Mouse (Mus musculus): ENCODE results near the gene Etv2. TPM values are rescaled to one million over a fixed set of nuclear protein-coding genes. Genes with fewer than 3 reads are reported as not detected.

The Etv2 gene
- total RNA-seq, 2 experiments from 2014 or later, result not detected

GRCm38 (mm10) chr7:30589435-30590301 lies 46.0 kb downstream of the Etv2 start:
- DNase-seq (ENCODE audit: low spot score), result peak; percentile 85

GRCm38 (mm10) chr7:30588676-30589434 lies 46.8 kb downstream of the Etv2 start, which contains the start of gene Kmt2b:
TSS of gene Kmt2b (minus strand) at chr7:30588726.
- DNase-seq (ENCODE audit: low spot score), result peak; percentile 97

GRCm38 (mm10) chr7:30587842-30588667 lies 47.6 kb downstream of the Etv2 start:
- DNase-seq (ENCODE audit: low spot score), result peak; percentile 40

- DNase-seq (ENCODE audit: low spot score), result no peak
Measured at GRCm38 (mm10) chr7:30586455-30587020, 49.1 kb downstream of the Etv2 start.

GRCm38 (mm10) chr7:30585170-30585569 lies 50.5 kb downstream of the Etv2 start:
- no peak for DNase-seq (ENCODE audit: low spot score)

DNA sequence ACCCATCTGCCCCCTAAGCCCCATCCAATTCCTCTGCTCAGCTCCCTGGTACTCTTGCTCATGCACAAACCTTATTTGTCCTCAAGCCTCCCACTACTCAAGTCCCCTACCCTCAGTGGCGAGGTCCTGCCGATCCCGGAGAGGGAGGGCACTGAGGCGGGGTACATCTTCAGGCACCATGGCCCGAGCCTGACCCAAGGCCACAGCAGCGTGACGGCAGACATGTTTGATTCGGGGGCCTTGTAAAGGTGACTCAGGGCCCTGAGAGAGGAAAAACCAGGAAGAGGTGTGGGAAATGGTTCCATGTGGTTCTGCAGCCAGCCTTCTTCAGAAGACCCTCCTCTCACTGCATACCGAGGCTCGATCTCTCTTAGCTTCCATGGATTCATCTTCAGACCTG lies 51.3 kb downstream of the Etv2 start:
- DNase-seq (ENCODE audit: low spot score), result no peak

Small RNA genes within 50 kb of the gene (microRNA-seq; reads per million reads assigned to microRNA genes)
- gene Mir3569, result not detected

Other genes with a start within 250 kb of the Etv2 start
- gene Tyrobp, start 222.1 kb downstream of the Etv2 start, total RNA-seq (2021), result 1 to 10 TPM; 3.3 to 6.3 TPM
- gene Hcst, start 216.0 kb downstream of the Etv2 start, total RNA-seq (2021), result not detected
- under 1 TPM in 1 of 2 experiments, not detected in 1; 0.11 TPM for gene Nfkbid, start 214.1 kb downstream of the Etv2 start, total RNA-seq (2021)
- gene Aplp1, start 190.3 kb downstream of the Etv2 start, total RNA-seq (2021), result 1 to 10 TPM in 1 of 2 experiments, under 1 TPM in 1; 0.82 to 1.4 TPM
- gene Kirrel2, start 178.2 kb downstream of the Etv2 start, total RNA-seq (2021), result not detected
- not detected for gene Nphs1, start 177.5 kb downstream of the Etv2 start, total RNA-seq (2021)
- gene Prodh2, start 142.2 kb downstream of the Etv2 start, total RNA-seq (2021), result not detected
- gene Arhgap33, start 100.8 kb downstream of the Etv2 start, total RNA-seq (2021), result under 1 TPM; 0.27 to 0.47 TPM
- 1,000 to 10,000 TPM; 1,641 to 2,096 TPM for gene Hspb6, start 83.7 kb downstream of the Etv2 start, total RNA-seq (2021)
- gene Proser3, start 83.6 kb downstream of the Etv2 start, total RNA-seq (2021), result 1 to 10 TPM; 5.1 to 8.0 TPM
- 1 to 10 TPM; 8.7 to 9.0 TPM for gene Lin37, start 76.0 kb downstream of the Etv2 start, total RNA-seq (2021)
- 10 to 100 TPM; 50.9 to 53.6 TPM for gene U2af1l4, start 72.6 kb downstream of the Etv2 start, total RNA-seq (2021)
- gene Gm49396, start 72.5 kb downstream of the Etv2 start, total RNA-seq (2021), result 1 to 10 TPM; 1.0 to 1.3 TPM
- gene Psenen, start 72.2 kb downstream of the Etv2 start, total RNA-seq (2021), result 100 to 1,000 TPM; 122 to 132 TPM
- gene Igflr1, start 70.4 kb downstream of the Etv2 start, total RNA-seq (2021), result 1 to 10 TPM in 1 of 2 experiments, under 1 TPM in 1; 0.82 to 1.4 TPM
- 10 to 100 TPM; 12.5 to 12.9 TPM for gene Kmt2b, start 47.1 kb downstream of the Etv2 start, total RNA-seq (2021)
- not detected for gene Zbtb32, start 36.9 kb downstream of the Etv2 start, total RNA-seq (2021)
- gene Upk1a, start 23.0 kb downstream of the Etv2 start, total RNA-seq (2021), result not detected
- 1,000 to 10,000 TPM; 2,016 to 2,070 TPM for gene Cox6b1, start 9.7 kb downstream of the Etv2 start, total RNA-seq (2021)
- gene Rbm42, start 14.5 kb upstream of the Etv2 start, total RNA-seq (2021), result 10 to 100 TPM; 37.6 to 40.7 TPM
- 1 to 10 TPM; 2.6 to 3.8 TPM for gene Haus5, start 29.1 kb upstream of the Etv2 start, total RNA-seq (2021)
- 1 to 10 TPM; 2.8 to 3.9 TPM for gene Pmis2, start 35.8 kb upstream of the Etv2 start, total RNA-seq (2021)
- gene 2200002J24Rik, start 63.1 kb upstream of the Etv2 start, total RNA-seq (2021), result not detected
- under 1 TPM in 1 of 2 experiments, not detected in 1; 0.07 TPM for gene Atp4a, start 76.4 kb upstream of the Etv2 start, total RNA-seq (2021)
- gene Tmem147, start 93.7 kb upstream of the Etv2 start, total RNA-seq (2021), result 100 to 1,000 TPM; 215 to 233 TPM
- gene Gapdhs, start 107.8 kb upstream of the Etv2 start, total RNA-seq (2021), result not detected
- gene Sbsn, start 115.6 kb upstream of the Etv2 start, total RNA-seq (2021), result 1 to 10 TPM; 2.8 to 4.9 TPM
- gene Dmkn, start 127.9 kb upstream of the Etv2 start, total RNA-seq (2021), result under 1 TPM; 0.46 to 0.97 TPM
- gene Krtdap, start 152.0 kb upstream of the Etv2 start, total RNA-seq (2021), result 1 to 10 TPM in 1 of 2 experiments, not detected in 1; 2.1 TPM
- under 1 TPM; 0.50 to 0.90 TPM for gene Ffar2, start 187.9 kb upstream of the Etv2 start, total RNA-seq (2021)
- gene Ffar3, start 220.3 kb upstream of the Etv2 start, total RNA-seq (2021), result not detected
- gene Ffar1, start 225.7 kb upstream of the Etv2 start, total RNA-seq (2021), result not detected
- gene Cd22, start 244.5 kb upstream of the Etv2 start, total RNA-seq (2021), result not detected

Data from gastrocnemius, adult 18-20 months (tissue).